Mouse (Mus musculus) urinary bladder, postnatal 25 days (tissue): ENCODE results near the gene Eif1ax.
"Not testable (repeated sequence)": the region's sequence is repeated elsewhere in the genome, so short reads cannot be mapped to it uniquely, and the experiment has no call there.

Experiments
- DNase-seq: peaks from one replicate; pipeline ENCODE4 v3.0.0; 2022; ENCODE audit warnings: low spot score

Gene Eif1ax

GRCm38 (mm10) chrX:159371831-159372752, at the start of gene Eif1ax:
Gene Eif1ax, plus strand, starts transcription at chrX:159372178.
- peak; percentile 43 for DNase-seq

GRCm38 (mm10) chrX:159364506-159364905, 7.5 kb upstream of the Eif1ax start:
- DNase-seq: no peak

GRCm38 (mm10) chrX:159372753-159373144, 771 bp downstream of the Eif1ax start:
- DNase-seq: no peak

- no peak for DNase-seq
Observed at GRCm38 (mm10) chrX:159387105-159387504, 15.1 kb downstream of the Eif1ax start.

GRCm38 (mm10) chrX:159388953-159389352, 17.0 kb downstream of the Eif1ax start:
- no peak for DNase-seq

- DNase-seq: no peak
Observed at GRCm38 (mm10) chrX:159390347-159390962, 18.5 kb downstream of the Eif1ax start.

GRCm38 (mm10) chrX:159391239-159391638, 19.3 kb downstream of the Eif1ax start:
- DNase-seq: no peak

GRCm38 (mm10) chrX:159409253-159409652, 37.3 kb downstream of the Eif1ax start:
- DNase-seq: no peak

GRCm38 (mm10) chrX:159414130-159414828, 42.3 kb downstream of the Eif1ax start, which contains the start of gene Map7d2:
Gene Map7d2, plus strand, starts transcription at chrX:159414572.
- no peak for DNase-seq

- no peak for DNase-seq
Observed at GRCm38 (mm10) chrX:159414829-159415673, 43.1 kb downstream of the Eif1ax start.

- not testable (repeated sequence) for DNase-seq
Observed at GRCm38 (mm10) chrX:159430507-159430906, 58.5 kb downstream of the Eif1ax start.
